Comparison of ENCODE assay signal across 8 mouse cellular contexts in genomic region chr8:69996589-69997285, GRCm38 (mm10). TPM values are rescaled to one million over a fixed set of nuclear protein-coding genes. Genes with fewer than 3 reads are reported as not detected.
DNase-seq lines count a peak whose midpoint lies in the region; ATAC-seq lines count a peak whose summit lies in the region.

No protein-coding gene starts in this region.

- no peaks in the 10 kb centered on the region for H3K9me3 ChIP-seq in kidney, embryonic 14.5 days (ENCODE audit: control insufficient read depth, low read length)
- no peaks in the 10 kb centered on the region for H3K9me3 ChIP-seq in hindbrain, embryonic 11.5 days (ENCODE audit: control insufficient read depth, low read length)
- no peaks in the 10 kb centered on the region for H3K9me3 ChIP-seq in midbrain, embryonic 11.5 days (ENCODE audit: control insufficient read depth, low read length)

- 2% methylated on average over 35 of the region's 35 CpGs for WGBS in kidney, embryonic 14.5 days
- WGBS in hindbrain, embryonic 11.5 days = 3% methylated on average over 35 of the region's 35 CpGs
- WGBS in midbrain, embryonic 11.5 days = 3% methylated on average over 35 of the region's 35 CpGs

- H3K4me2 ChIP-seq in kidney, embryonic 14.5 days (replicated peaks; ENCODE audit: low read depth, low read length) = peak overlapping the region; percentile 85
- peak overlapping the region; percentile 93 for H3K4me2 ChIP-seq in hindbrain, embryonic 11.5 days (replicated peaks; ENCODE audit: low read depth, low read length)
- peak overlapping the region; percentile 93 for H3K4me2 ChIP-seq in midbrain, embryonic 11.5 days

- H3K9ac ChIP-seq in kidney, embryonic 14.5 days (ENCODE audit: low read depth, low read length) = peak overlapping the region; percentile 81
- H3K9ac ChIP-seq in hindbrain, embryonic 11.5 days (ENCODE audit: low read depth, low read length) = peak overlapping the region; percentile 63
- peak overlapping the region; percentile 76 for H3K9ac ChIP-seq in midbrain, embryonic 11.5 days (ENCODE audit: low read length)

- no peak for DNase-seq in kidney, postnatal 14 days
- peak; percentile 16 for DNase-seq in T-cell, adult 2 months (ENCODE audit: low spot score)
- DNase-seq in hindbrain, embryonic 11.5 days (ENCODE audit: low spot score) = no peak
- no peak for DNase-seq in midbrain, embryonic 11.5 days (ENCODE audit: low spot score, missing footprints)
- DNase-seq in cerebellum, postnatal 10 days = no peak
- DNase-seq in gastrocnemius, postnatal 36 days = no peak
- DNase-seq in right cerebral cortex, adult 2 months (ENCODE audit: low spot score in 2 of 2) = no peak

- intact Hi-C loops in gastrocnemius, postnatal 36 days (cut with DNase I) = no loop called here

- no peak for ATAC-seq in kidney, embryonic 14.5 days (ENCODE audit: low FRiP score, low TSS enrichment)
- no peak for ATAC-seq in hindbrain, embryonic 11.5 days (ENCODE audit: low FRiP score)
- ATAC-seq in midbrain, embryonic 11.5 days (ENCODE audit: low FRiP score) = no peak

- peak overlapping the region; percentile 88; the same call in 1 of the 2 replicates for H3K27ac ChIP-seq in kidney, embryonic 14.5 days (ENCODE audit: low read depth, low read length)
- no peak overlapping the region for H3K27ac ChIP-seq in hindbrain, embryonic 11.5 days (ENCODE audit: low read depth, low read length)
- H3K27ac ChIP-seq in midbrain, embryonic 11.5 days (ENCODE audit: low read depth, low read length) = peak overlapping the region; percentile 6; the same call in 1 of the 2 replicates

- no peaks in the 10 kb centered on the region; the same call in 1 of the 2 replicates for H3K36me3 ChIP-seq in kidney, embryonic 14.5 days (ENCODE audit: control insufficient read depth, insufficient read depth, low read length)
- H3K36me3 ChIP-seq in hindbrain, embryonic 11.5 days (ENCODE audit: control insufficient read depth, insufficient read depth, low read length) = no peaks in the 10 kb centered on the region
- no peaks in the 10 kb centered on the region for H3K36me3 ChIP-seq in midbrain, embryonic 11.5 days (ENCODE audit: control insufficient read depth, insufficient read depth, low read length)

- no peaks in the 10 kb centered on the region for H3K27me3 ChIP-seq in kidney, embryonic 14.5 days (ENCODE audit: control insufficient read depth, insufficient read depth, low read length)
- H3K27me3 ChIP-seq in hindbrain, embryonic 11.5 days (ENCODE audit: control insufficient read depth, insufficient read depth, low read length) = no peaks in the 10 kb centered on the region
- no peaks in the 10 kb centered on the region for H3K27me3 ChIP-seq in midbrain, embryonic 11.5 days (ENCODE audit: control insufficient read depth, insufficient read depth, low read length)

- H3K4me1 ChIP-seq in kidney, embryonic 14.5 days (ENCODE audit: control insufficient read depth, insufficient read depth, low read length) = peaks cover 4% of the 10 kb centered on the region; the same call in 1 of the 2 replicates
- no peaks in the 10 kb centered on the region for H3K4me1 ChIP-seq in hindbrain, embryonic 11.5 days (replicated peaks; ENCODE audit: control insufficient read depth, insufficient read depth, low read length)
- H3K4me1 ChIP-seq in midbrain, embryonic 11.5 days (ENCODE audit: control insufficient read depth, insufficient read depth, low read length) = peaks cover 14% of the 10 kb centered on the region

- H3K4me3 ChIP-seq in kidney, embryonic 14.5 days (ENCODE audit: low read length) = peak overlapping the region; percentile 79
- peak overlapping the region; percentile 52 for H3K4me3 ChIP-seq in hindbrain, embryonic 11.5 days (ENCODE audit: low read depth, low read length)
- peak overlapping the region; percentile 90 for H3K4me3 ChIP-seq in midbrain, embryonic 11.5 days (ENCODE audit: low read depth, low read length)

RNA-seq across cellular contexts. Expression of gene Gatad2a, which starts 0.6 kb away (rescaled TPM):
- polyA plus RNA-seq in kidney, embryonic 14.5 days (2014; fragmentation: Nextera tagmentation; extraction: Ambion mirVana) = 42.1 and 59.0 TPM in 2 replicates
- 48.8 and 62.0 TPM in 2 replicates for polyA plus RNA-seq in hindbrain, embryonic 11.5 days (2014; fragmentation: Nextera tagmentation; extraction: Ambion mirVana)
- 52.7 and 65.2 TPM in 2 replicates for polyA plus RNA-seq in midbrain, embryonic 11.5 days (2014; fragmentation: Nextera tagmentation; extraction: Ambion mirVana)
- 10 to 100 TPM; 25.6 to 29.1 TPM for total RNA-seq in gastrocnemius, postnatal 36 days (2021)

RNA-seq across cellular contexts. Expression of gene Mau2, which starts 45.8 kb away (rescaled TPM):
- 36.2 and 58.4 TPM in 2 replicates for polyA plus RNA-seq in kidney, embryonic 14.5 days (2014; fragmentation: Nextera tagmentation; extraction: Ambion mirVana)
- 51.1 and 52.1 TPM in 2 replicates for polyA plus RNA-seq in hindbrain, embryonic 11.5 days (2014; fragmentation: Nextera tagmentation; extraction: Ambion mirVana)
- polyA plus RNA-seq in midbrain, embryonic 11.5 days (2014; fragmentation: Nextera tagmentation; extraction: Ambion mirVana) = 46.2 and 49.3 TPM in 2 replicates
- total RNA-seq in gastrocnemius, postnatal 36 days (2021) = 10 to 100 TPM; 24.2 to 25.8 TPM

RNA-seq across cellular contexts. Expression of gene Sugp1, which starts 45.9 kb away (rescaled TPM):
- 33.7 and 38.1 TPM in 2 replicates for polyA plus RNA-seq in kidney, embryonic 14.5 days (2014; fragmentation: Nextera tagmentation; extraction: Ambion mirVana)
- polyA plus RNA-seq in hindbrain, embryonic 11.5 days (2014; fragmentation: Nextera tagmentation; extraction: Ambion mirVana) = 34.5 and 35.4 TPM in 2 replicates
- polyA plus RNA-seq in midbrain, embryonic 11.5 days (2014; fragmentation: Nextera tagmentation; extraction: Ambion mirVana) = 33.3 and 35.3 TPM in 2 replicates
- 10 to 100 TPM; 14.6 to 17.7 TPM for total RNA-seq in gastrocnemius, postnatal 36 days (2021)
